Mouse (Mus musculus) lung, adult 2 months (tissue): ENCODE results near the gene 1700001C19Rik.

Experiments
- CTCF ChIP-seq: fragments of 200-500 bp; IDR thresholded peaks from 2 replicates; pipeline ENCODE4 v1.5.1; 2011; ENCODE audit warnings: mild to moderate bottlenecking, low read length, control low read depth; ENCODE audit not compliant: insufficient read depth
- POLR2A ChIP-seq: fragments of 200-500 bp; IDR thresholded peaks from 2 replicates; pipeline ENCODE4 v1.6.1; 2011; ENCODE audit warnings: low read depth, mild to moderate bottlenecking, control low read depth, low read length, borderline replicate concordance; ENCODE audit errors: extremely low read depth

DNA sequence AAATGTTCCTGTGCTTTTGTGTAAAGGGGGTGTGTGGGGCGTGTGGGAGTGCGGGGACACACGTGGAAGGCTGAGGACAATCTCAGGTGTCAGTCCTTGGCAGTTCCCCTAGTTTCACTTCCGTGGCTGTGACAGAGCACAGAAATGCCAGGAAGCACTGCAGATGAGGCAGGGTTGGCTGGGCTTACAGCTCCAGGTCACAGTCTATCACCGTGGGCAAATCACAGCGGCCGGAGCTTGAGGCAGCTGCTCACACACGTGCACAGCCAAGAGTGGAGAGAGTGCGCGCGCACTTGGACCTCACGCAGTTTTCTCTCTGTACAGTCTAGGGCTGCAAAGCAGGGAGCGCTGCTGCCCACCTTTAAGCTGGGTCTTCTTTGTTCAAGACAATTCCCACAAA lies 21.1 kb upstream of the 1700001C19Rik start:
- TF ChIP-seq POLR2A (no peak), CTCF (no peak)
